Mouse (Mus musculus) neural tube, embryonic 14.5 days (tissue): ENCODE results near the gene Tuba3a. TPM values are rescaled to one million over a fixed set of nuclear protein-coding genes. Genes with fewer than 3 reads are reported as not detected.

Source experiments
- ATAC-seq: fragments of 200-750 bp; cut with Nextera tagmentation; 2 replicates; pipeline ENCODE4 v1.8.0; 2017; ENCODE audit warnings: low read depth, mild to moderate bottlenecking, moderate TSS enrichment, moderate library complexity
- H3K27ac ChIP-seq: fragments of 300-500 bp; sonication (generic); 2 replicates; pipeline ENCODE4 v1.5.1; 2014; ENCODE audit warnings: low read depth, mild to moderate bottlenecking, control low read depth, low read length, moderate library complexity, mixed read lengths
- H3K27me3 ChIP-seq: fragments of 300-500 bp; sonication (generic); 2 replicates; pipeline ENCODE4 v1.6.1; 2014; ENCODE audit warnings: low read length; ENCODE audit not compliant: control insufficient read depth, insufficient read depth
- H3K36me3 ChIP-seq: fragments of 300-500 bp; sonication (generic); 2 replicates; pipeline ENCODE4 v1.6.1; 2014; ENCODE audit warnings: low read length, mixed read lengths; ENCODE audit not compliant: control insufficient read depth, insufficient read depth
- H3K4me1 ChIP-seq: fragments of 300-500 bp; sonication (generic); 2 replicates; pipeline ENCODE4 v1.6.1; 2014; ENCODE audit warnings: low read length; ENCODE audit not compliant: control insufficient read depth, insufficient read depth
- H3K4me2 ChIP-seq: fragments of 300-500 bp; sonication (generic); 2 replicates; pipeline ENCODE4 v1.6.1; 2014; ENCODE audit warnings: mild to moderate bottlenecking, low read depth, low read length, control low read depth
- H3K4me3 ChIP-seq: fragments of 300-500 bp; sonication (generic); 2 replicates; pipeline ENCODE4 v1.5.1; 2014; ENCODE audit warnings: low read depth, low read length, control low read depth, mixed read lengths
- H3K9ac ChIP-seq: fragments of 300-500 bp; sonication (generic); replicated peaks from 2 replicates; pipeline ENCODE4 v1.6.1; 2014; ENCODE audit warnings: low read depth, mild to moderate bottlenecking, control low read depth, low read length, mixed read lengths
- H3K9me3 ChIP-seq: fragments of 300-500 bp; sonication (generic); 2 replicates; pipeline ENCODE4 v1.6.1; 2016; ENCODE audit warnings: low read length; ENCODE audit not compliant: control insufficient read depth
- WGBS: fragments of 180-500 bp; shearing (Covaris S2); extraction: QIAGEN DNeasy Blood & Tissue Kit; methylation state at CpG from one replicate; pipeline ENCODE4 v1.1.7; 2014; 5-methylcytosine and 5-hydroxymethylcytosine counted together
- polyA plus RNA-seq: library from polyadenylated mRNA; unstranded; fragments of >200 nt; fragmentation: Nextera tagmentation; extraction: Ambion mirVana; gene quantifications from 2 replicates; pipeline ENCODE4 v1.2.1, GENCODE M21; 2014

The Tuba3a gene
- polyA plus RNA-seq, 1 experiment from 2014 or later, result not detected

- H3K36me3 ChIP-seq, result no peaks in the 10 kb centered on the region
- H3K9me3 ChIP-seq, result no peaks in the 10 kb centered on the region
- H3K27ac ChIP-seq, result no peak within 1 kb of the TSS
- no peaks in the 10 kb centered on the region for H3K4me1 ChIP-seq
- WGBS, result 83% methylated on average over 1 of the region's 1 CpGs
- ATAC-seq, result no peak
- H3K4me3 ChIP-seq, result no peak within 1 kb of the TSS
- no peak within 1 kb of the TSS for H3K4me2 ChIP-seq
- H3K27me3 ChIP-seq, result peaks cover 8% of the 10 kb centered on the region
- no peak within 1 kb of the TSS for H3K9ac ChIP-seq
Observed at GRCm38 (mm10) chr6:125320323-125320722, 34.5 kb upstream of the Tuba3a start, which contains the start of gene Scnn1a. Gene Scnn1a (plus strand): TSS chr6:125320659.

DNA sequence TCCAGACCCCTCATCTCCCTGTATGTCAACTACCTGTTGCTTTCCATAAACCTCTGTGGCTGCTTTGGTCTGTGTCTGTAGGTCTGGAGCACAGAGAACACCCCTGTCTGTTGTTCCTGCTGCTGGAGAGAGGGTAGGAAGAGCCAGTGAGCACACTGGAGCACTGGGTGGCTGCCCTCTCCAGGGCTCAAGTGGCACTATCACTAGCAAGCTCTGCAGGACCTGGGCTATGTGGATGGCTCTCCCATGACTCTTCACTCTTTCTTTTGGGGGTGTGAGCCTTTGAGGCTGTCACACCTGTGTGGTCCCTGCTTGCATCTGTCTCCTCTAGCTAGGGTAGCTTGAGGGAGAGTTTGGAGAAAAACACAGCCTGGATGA lies 34.1 kb upstream of the Tuba3a start:
- H3K36me3 ChIP-seq, result no peaks in the 10 kb centered on the region
- no peak for ATAC-seq

DNA sequence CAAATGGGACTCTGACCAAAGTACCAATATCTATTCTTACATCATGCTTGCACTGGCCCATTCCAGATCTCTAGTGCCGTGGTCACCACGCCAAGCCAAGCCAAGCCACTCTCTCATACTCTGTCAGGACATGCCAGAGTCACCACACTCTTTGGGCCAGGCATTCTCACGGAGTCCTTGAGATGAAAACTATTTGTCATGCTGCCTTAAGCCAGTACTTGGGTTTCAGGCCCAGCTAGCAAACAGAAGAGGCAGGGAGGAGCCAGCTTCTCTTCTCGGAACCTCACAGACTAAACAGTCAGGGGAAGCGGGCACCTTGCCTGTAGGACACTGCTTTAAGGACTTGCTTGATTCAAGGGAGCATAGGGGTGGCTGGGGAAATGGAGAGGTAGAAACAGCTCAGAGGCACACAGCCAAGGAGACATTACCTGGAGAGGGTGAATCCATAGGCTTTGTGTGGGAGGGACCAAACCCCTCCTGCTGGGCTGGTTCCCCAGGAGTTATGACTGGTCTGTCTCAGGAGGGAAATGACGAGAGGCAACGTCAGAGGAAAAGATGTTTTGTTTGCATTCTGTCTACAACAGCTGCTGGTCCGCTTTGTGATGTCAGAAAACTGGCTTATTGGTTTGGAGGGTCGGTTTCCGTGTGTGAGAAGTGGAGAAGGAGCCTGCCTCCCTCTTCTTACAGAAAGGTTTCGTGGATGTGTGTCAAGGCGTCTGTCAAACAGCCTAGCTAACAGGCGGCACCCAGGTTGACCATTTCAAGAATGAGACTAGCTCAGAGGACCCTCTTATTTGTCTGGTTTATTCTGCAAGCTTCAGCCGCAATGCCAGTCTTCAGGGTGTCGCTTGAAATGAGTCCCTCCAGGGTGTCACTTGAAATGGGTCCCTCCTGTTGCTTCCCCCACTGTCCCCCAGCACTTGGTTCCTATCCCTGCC lies 33.4 kb upstream of the Tuba3a start:
- H3K4me3 ChIP-seq, result no peak overlapping the region
- H3K27ac ChIP-seq, result no peak overlapping the region
- H3K9ac ChIP-seq, result no peak overlapping the region
- H3K4me2 ChIP-seq, result no peak overlapping the region
- H3K4me1 ChIP-seq, result no peaks in the 10 kb centered on the region
- 70% methylated on average over 15 of the region's 15 CpGs for WGBS
- no peaks in the 10 kb centered on the region for H3K36me3 ChIP-seq
- H3K9me3 ChIP-seq, result no peaks in the 10 kb centered on the region
- no peak for ATAC-seq
- H3K27me3 ChIP-seq, result peaks cover 8% of the 10 kb centered on the region

More for the DNA sequence above, 34.1 kb upstream of the Tuba3a start:
- H3K4me2 ChIP-seq, result no peak overlapping the region
- H3K9me3 ChIP-seq, result no peaks in the 10 kb centered on the region
- H3K27me3 ChIP-seq, result peaks cover 8% of the 10 kb centered on the region
- no peak overlapping the region for H3K9ac ChIP-seq
- no peak overlapping the region for H3K27ac ChIP-seq
- no peak overlapping the region for H3K4me3 ChIP-seq
- no peaks in the 10 kb centered on the region for H3K4me1 ChIP-seq

GRCm38 (mm10) chr6:125317077-125317476 lies 31.2 kb upstream of the Tuba3a start:
- Histone ChIP-seq H3K9ac (no peak overlapping the region), H3K4me3 (no peak overlapping the region), H3K4me1 (peaks cover 6% of the 10 kb centered on the region; the same call in 1 of the 2 replicates), H3K27me3 (peaks cover 8% of the 10 kb centered on the region), H3K36me3 (no peaks in the 10 kb centered on the region), H3K4me2 (no peak overlapping the region), H3K9me3 (no peaks in the 10 kb centered on the region), H3K27ac (no peak overlapping the region)
- WGBS, result 79% methylated on average over 7 of the region's 7 CpGs
- no peak for ATAC-seq

DNA sequence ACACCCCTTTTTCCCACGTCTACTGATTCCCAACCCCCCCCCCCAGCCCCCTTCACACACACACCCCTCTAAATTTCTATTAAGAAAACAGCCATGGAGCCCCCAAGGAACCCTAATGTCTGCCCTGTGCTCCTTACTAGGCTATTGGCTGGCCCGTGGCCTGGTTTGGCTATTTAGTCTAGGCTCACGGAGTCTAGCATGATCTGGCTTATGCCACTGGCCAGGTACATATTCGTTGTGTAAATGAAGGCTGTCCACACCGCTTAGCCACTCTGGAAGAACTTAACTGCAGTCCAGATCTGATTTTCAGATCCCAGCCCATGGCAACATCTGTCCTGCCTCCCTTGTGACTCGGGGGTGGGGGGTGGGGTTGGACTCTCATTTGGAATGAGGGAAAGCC lies 28.9 kb upstream of the Tuba3a start:
- no peak for ATAC-seq
- Histone ChIP-seq H3K27ac (no peak overlapping the region), H3K4me3 (no peak overlapping the region), H3K4me1 (peaks cover 6% of the 10 kb centered on the region; the same call in 1 of the 2 replicates), H3K9ac (no peak overlapping the region), H3K36me3 (no peaks in the 10 kb centered on the region), H3K9me3 (no peaks in the 10 kb centered on the region), H3K4me2 (no peak overlapping the region), H3K27me3 (no peaks in the 10 kb centered on the region)
- 74% methylated on average over 6 of the region's 6 CpGs for WGBS

DNA sequence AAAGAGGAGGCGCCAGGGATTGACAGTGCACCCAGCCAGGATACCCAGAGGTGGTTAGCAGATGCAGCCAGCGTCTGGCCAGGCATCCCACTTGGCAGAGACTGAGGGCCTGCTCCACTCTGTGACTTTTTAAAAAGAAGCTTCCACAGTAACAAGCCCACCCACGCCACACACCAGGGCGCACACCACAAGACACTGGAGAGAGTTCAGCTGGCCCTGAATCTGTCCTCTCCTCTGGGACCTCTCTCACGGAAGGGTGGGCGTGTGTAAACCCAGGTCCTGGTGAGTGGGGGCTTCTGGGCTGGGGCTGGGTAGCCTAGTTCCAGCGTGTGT lies 28.4 kb upstream of the Tuba3a start:
- peak overlapping the region; percentile 29; the same call in 1 of the 2 replicates for H3K4me3 ChIP-seq
- no peaks in the 10 kb centered on the region for H3K27me3 ChIP-seq
- H3K4me2 ChIP-seq, result peak overlapping the region; percentile 56
- peak; percentile 54; the same call in 1 of the 2 replicates for ATAC-seq
- no peaks in the 10 kb centered on the region for H3K36me3 ChIP-seq
- H3K9ac ChIP-seq, result peak overlapping the region; percentile 64
- H3K27ac ChIP-seq, result no peak overlapping the region
- 59% methylated on average over 7 of the region's 7 CpGs for WGBS
- peaks cover 6% of the 10 kb centered on the region; the same call in 1 of the 2 replicates for H3K4me1 ChIP-seq
- H3K9me3 ChIP-seq, result no peaks in the 10 kb centered on the region

DNA sequence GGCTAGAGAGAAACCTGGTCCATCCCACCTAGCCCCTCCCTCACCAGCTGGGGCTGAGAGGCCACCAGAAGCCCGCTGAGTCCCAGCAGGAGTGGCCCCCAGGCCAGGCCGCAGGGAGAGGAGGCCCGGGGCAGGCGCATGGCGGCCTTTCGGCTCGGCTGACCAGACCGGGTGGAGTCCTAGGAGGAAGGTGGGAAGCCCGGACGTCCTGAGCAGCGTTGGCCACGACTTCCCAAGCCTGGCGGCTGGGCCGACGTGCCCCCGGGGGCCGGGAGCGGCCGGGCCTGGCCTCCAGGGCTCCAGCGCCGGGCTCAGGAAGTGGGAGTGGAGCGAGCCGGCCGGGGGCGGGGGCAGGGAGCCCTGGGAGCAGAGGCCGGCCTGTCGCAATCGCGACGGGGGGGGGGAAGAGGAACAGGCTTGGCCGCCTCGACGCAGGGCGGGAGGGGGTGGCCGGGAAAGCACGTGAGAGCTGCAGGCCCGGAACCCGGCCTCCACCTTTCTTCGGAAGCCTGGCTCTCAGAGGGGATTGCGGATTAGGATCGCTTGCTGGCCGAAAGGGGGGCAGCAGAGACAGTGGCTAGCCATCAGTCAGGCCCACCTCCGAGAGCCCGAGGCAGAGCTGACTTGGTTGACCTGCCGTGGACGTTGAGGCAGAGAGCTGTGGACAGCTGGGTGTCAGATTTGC lies 27.8 kb upstream of the Tuba3a start, which contains the start of gene Ltbr:
TSS of gene Ltbr (minus strand) at position 340 of the 685 bp plus-strand sequence.
- Histone ChIP-seq H3K9me3 (no peaks in the 10 kb centered on the region), H3K4me1 (peaks cover 6% of the 10 kb centered on the region; the same call in 1 of the 2 replicates), H3K27ac (no peak within 1 kb of the TSS), H3K36me3 (no peaks in the 10 kb centered on the region), H3K4me2 (peak within 1 kb of the TSS; percentile 56), H3K4me3 (peak within 1 kb of the TSS; percentile 29), H3K27me3 (no peaks in the 10 kb centered on the region), H3K9ac (peak within 1 kb of the TSS; percentile 64)
- 3% methylated on average over 32 of the region's 46 CpGs for WGBS
- peak; percentile 63 for ATAC-seq

DNA sequence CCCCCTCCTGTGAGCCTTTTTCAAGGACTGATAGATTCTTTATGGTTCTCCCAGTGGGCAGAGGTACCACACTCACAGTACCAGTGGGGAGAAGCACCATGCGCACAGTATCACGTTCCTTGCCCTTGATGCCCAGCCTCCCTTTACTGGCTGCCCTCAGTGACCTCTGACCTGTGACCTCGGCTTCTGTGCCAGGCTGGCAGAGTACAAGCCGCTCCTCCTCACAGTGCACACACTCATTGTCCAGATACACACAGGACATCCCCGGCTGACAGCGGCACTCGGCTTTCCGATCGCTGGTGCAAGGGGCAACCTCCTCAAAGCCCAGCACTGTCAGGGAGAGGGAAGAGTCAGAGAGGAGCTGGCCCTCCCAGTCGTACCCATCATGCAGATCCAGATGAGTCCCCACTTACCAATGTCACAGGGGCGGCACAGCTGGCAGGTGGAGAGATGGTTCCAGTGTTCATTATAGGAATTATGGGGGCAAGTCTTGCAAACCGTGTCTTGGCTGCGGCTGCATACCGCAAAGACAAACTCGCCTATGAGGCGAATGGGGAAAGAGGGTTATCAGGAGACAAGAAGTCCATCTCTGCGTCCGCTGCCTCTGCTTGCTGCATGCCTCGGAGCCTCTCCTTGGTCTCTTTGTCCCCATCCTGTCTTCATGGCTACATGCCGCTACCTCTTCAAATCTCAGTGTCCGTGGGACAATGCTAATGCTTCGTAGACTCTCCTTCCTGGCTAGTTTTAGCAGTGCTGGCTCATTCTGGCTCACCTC lies 26.9 kb upstream of the Tuba3a start:
- peak overlapping the region; percentile 29 for H3K4me3 ChIP-seq
- H3K9me3 ChIP-seq, result no peaks in the 10 kb centered on the region
- H3K36me3 ChIP-seq, result no peaks in the 10 kb centered on the region
- H3K27ac ChIP-seq, result no peak overlapping the region
- no peaks in the 10 kb centered on the region for H3K27me3 ChIP-seq
- peak overlapping the region; percentile 56 for H3K4me2 ChIP-seq
- peaks cover 6% of the 10 kb centered on the region; the same call in 1 of the 2 replicates for H3K4me1 ChIP-seq
- no peak; the same call in 1 of the 2 replicates for ATAC-seq
- 73% methylated on average over 22 of the region's 22 CpGs for WGBS
- H3K9ac ChIP-seq, result peak overlapping the region; percentile 64
